Mouse (Mus musculus) c-Kit-positive CD71-negative TER-119-negative erythroid progenitor cells, embryonic 14.5 days (primary cell): ENCODE measurements around the gene Dvl2.
"Not testable (repeated sequence)": the region's sequence is repeated elsewhere in the genome, so short reads cannot be mapped to it uniquely, and the experiment has no call there.

ENCODE experiments used
- DNase-seq: peaks from one replicate; pipeline ENCODE4 v3.0.0-alpha.2; 2013; ENCODE audit warnings: low read depth

Gene Dvl2

GRCm38 (mm10) chr11:70010961-70011360 is 10.6 kb downstream of the Dvl2 start:
- no peak for DNase-seq

GRCm38 (mm10) chr11:70012931-70013330 is 12.5 kb downstream of the Dvl2 start:
- DNase-seq, result no peak

GRCm38 (mm10) chr11:70013408-70013807 is 13.0 kb downstream of the Dvl2 start:
- no peak for DNase-seq

GRCm38 (mm10) chr11:70014051-70014450 is 13.7 kb downstream of the Dvl2 start:
- DNase-seq, result no peak

GRCm38 (mm10) chr11:70014880-70015558 is 14.6 kb downstream of the Dvl2 start, which contains the start of gene Acadvl:
Acadvl (minus strand) TSS chr11:70015411.
- DNase-seq, result peak; percentile 81

GRCm38 (mm10) chr11:70015677-70016076 is 15.3 kb downstream of the Dvl2 start:
- DNase-seq, result no peak

- not testable (repeated sequence) for DNase-seq
These were observed 15.8 kb downstream of the Dvl2 start for GRCm38 (mm10) chr11:70016177-70016576.

GRCm38 (mm10) chr11:70016669-70017068 is 16.3 kb downstream of the Dvl2 start, which contains the start of gene Dlg4:
Dlg4 (plus strand) TSS chr11:70016942.
- DNase-seq, result no peak

GRCm38 (mm10) chr11:70017199-70017767 is 16.9 kb downstream of the Dvl2 start:
- DNase-seq, result no peak

GRCm38 (mm10) chr11:70018131-70018990 is 18.0 kb downstream of the Dvl2 start:
- no peak for DNase-seq

- no peak for DNase-seq
These were observed 19.2 kb downstream of the Dvl2 start for GRCm38 (mm10) chr11:70019495-70020021.

- no peak for DNase-seq
These were observed 19.7 kb downstream of the Dvl2 start for GRCm38 (mm10) chr11:70020022-70020631.

- DNase-seq, result no peak
These were observed 20.4 kb downstream of the Dvl2 start for GRCm38 (mm10) chr11:70020731-70021263.

GRCm38 (mm10) chr11:70021264-70022132 is 21.1 kb downstream of the Dvl2 start:
- peak; percentile 99 for DNase-seq

GRCm38 (mm10) chr11:70023481-70024150 is 23.2 kb downstream of the Dvl2 start:
- no peak for DNase-seq

GRCm38 (mm10) chr11:70024151-70024514 is 23.7 kb downstream of the Dvl2 start:
- DNase-seq, result no peak

- no peak for DNase-seq
These were observed 26.3 kb downstream of the Dvl2 start for GRCm38 (mm10) chr11:70026689-70027088.

- DNase-seq, result no peak
These were observed 27.0 kb downstream of the Dvl2 start for GRCm38 (mm10) chr11:70027397-70027796.

- DNase-seq, result no peak
These were observed 28.2 kb downstream of the Dvl2 start for GRCm38 (mm10) chr11:70028401-70029129.
